Mouse (Mus musculus): Measurements from ENCODE around the gene Abtb2. TPM values are rescaled to one million over a fixed set of nuclear protein-coding genes. Genes with fewer than 3 reads are reported as not detected.

Abtb2 gene
- polyA plus RNA-seq (2015; fragmentation: Illumina TruSeq; extraction: RNeasy Lipid Tissue Mini Kit (QIAGEN cat#74804); ENCODE audit: insufficient read depth, low replicate concordance): 3.9 TPM

GRCm38 (mm10) chr2:103565732-103566422, at the start of gene Abtb2:
Gene Abtb2, plus strand, starts transcription at chr2:103566310.

GRCm38 (mm10) chr2:103760906-103761716, 195.0 kb downstream of the Abtb2 start, which contains the start of gene Nat10:
Gene Nat10, minus strand, starts transcription at chr2:103761270.

Other genes with a start within 250 kb of the Abtb2 start
- gene Elf5, start 154.6 kb upstream of the Abtb2 start, polyA plus RNA-seq (2015; fragmentation: Illumina TruSeq; extraction: RNeasy Lipid Tissue Mini Kit (QIAGEN cat#74804); ENCODE audit: insufficient read depth, low replicate concordance): not detected
- gene Cat, start 81.2 kb upstream of the Abtb2 start, polyA plus RNA-seq (2015; fragmentation: Illumina TruSeq; extraction: RNeasy Lipid Tissue Mini Kit (QIAGEN cat#74804); ENCODE audit: insufficient read depth, low replicate concordance): 108 TPM
- gene Nat10, start 195.0 kb downstream of the Abtb2 start, polyA plus RNA-seq (2015; fragmentation: Illumina TruSeq; extraction: RNeasy Lipid Tissue Mini Kit (QIAGEN cat#74804); ENCODE audit: insufficient read depth, low replicate concordance): 62.7 TPM
- 283 TPM for gene Caprin1, start 231.3 kb downstream of the Abtb2 start, polyA plus RNA-seq (2015; fragmentation: Illumina TruSeq; extraction: RNeasy Lipid Tissue Mini Kit (QIAGEN cat#74804); ENCODE audit: insufficient read depth, low replicate concordance)